Mouse (Mus musculus) embryonic facial prominence, embryonic 15.5 days (tissue): ENCODE results near the gene Btbd35f26. TPM values are rescaled to one million over a fixed set of nuclear protein-coding genes. Genes with fewer than 3 reads are reported as not detected.
"Not testable (repeated sequence)": the region's sequence is repeated elsewhere in the genome, so short reads cannot be mapped to it uniquely, and the experiment has no call there.

Experiments used
- ATAC-seq: fragments of 200-750 bp; cut with Nextera tagmentation; 2 replicates; pipeline ENCODE4 v1.8.0; 2017; ENCODE audit warnings: low read depth, moderate TSS enrichment; ENCODE audit not compliant: insufficient number of reproducible peaks, low FRiP score, low TSS enrichment
- H3K27ac ChIP-seq: fragments of 300-500 bp; sonication (generic); replicated peaks from 2 replicates; pipeline ENCODE4 v1.5.1; 2015; ENCODE audit warnings: mild to moderate bottlenecking, inconsistent platforms
- H3K27me3 ChIP-seq: fragments of 300-500 bp; sonication (generic); 2 replicates; pipeline ENCODE4 v1.6.1; 2015; ENCODE audit warnings: inconsistent platforms
- H3K36me3 ChIP-seq: fragments of 300-500 bp; sonication (generic); 2 replicates; pipeline ENCODE4 v1.6.1; 2015; ENCODE audit warnings: mild to moderate bottlenecking, inconsistent platforms
- H3K4me1 ChIP-seq: fragments of 300-500 bp; sonication (generic); 2 replicates; pipeline ENCODE4 v1.6.1; 2015; ENCODE audit warnings: inconsistent platforms
- H3K4me2 ChIP-seq: fragments of 300-500 bp; sonication (generic); replicated peaks from 2 replicates; pipeline ENCODE4 v1.6.1; 2015; ENCODE audit warnings: mild to moderate bottlenecking, inconsistent platforms
- H3K4me3 ChIP-seq: fragments of 300-500 bp; sonication (generic); replicated peaks from 2 replicates; pipeline ENCODE4 v1.5.1; 2015; ENCODE audit warnings: mild to moderate bottlenecking, inconsistent platforms
- H3K9ac ChIP-seq: fragments of 300-500 bp; sonication (generic); 2 replicates; pipeline ENCODE4 v1.6.1; 2015; ENCODE audit warnings: inconsistent platforms
- H3K9me3 ChIP-seq: fragments of 300-500 bp; sonication (generic); replicated peaks from 2 replicates; pipeline ENCODE4 v1.6.1; 2016; ENCODE audit warnings: inconsistent platforms
- WGBS: fragments of 180-500 bp; shearing (Covaris S2); methylation state at CpG from one replicate; pipeline ENCODE4 v1.1.7; 2015; 5-methylcytosine and 5-hydroxymethylcytosine counted together
- polyA plus RNA-seq: library from polyadenylated mRNA; unstranded; fragments of >200 nt; fragmentation: Nextera tagmentation; extraction: Ambion mirVana; gene quantifications from 2 replicates; pipeline ENCODE4 v1.2.1, GENCODE M21; 2015

Btbd35f26 gene
- not detected in 2 replicates for polyA plus RNA-seq

- H3K4me3 ChIP-seq, H3K27ac ChIP-seq, H3K9ac ChIP-seq, H3K27me3 ChIP-seq, H3K36me3 ChIP-seq, H3K4me1 ChIP-seq, H3K4me2 ChIP-seq, ATAC-seq, H3K9me3 ChIP-seq: not testable (repeated sequence)
- no CpG with 5 or more reads among the region's 4 CpGs for WGBS
Measured at GRCm38 (mm10) chrX:31336154-31336553, at the start of gene Btbd35f26. Btbd35f26 (plus strand) TSS chrX:31336454.

GRCm38 (mm10) chrX:31341924-31342323 is 5.7 kb downstream of the Btbd35f26 start:
- not testable (repeated sequence) for H3K9me3 ChIP-seq, H3K27me3 ChIP-seq, H3K4me3 ChIP-seq, H3K36me3 ChIP-seq, H3K4me2 ChIP-seq, H3K27ac ChIP-seq, H3K9ac ChIP-seq, ATAC-seq, H3K4me1 ChIP-seq
- WGBS = 78% methylated on average over 2 of the region's 4 CpGs

DNA sequence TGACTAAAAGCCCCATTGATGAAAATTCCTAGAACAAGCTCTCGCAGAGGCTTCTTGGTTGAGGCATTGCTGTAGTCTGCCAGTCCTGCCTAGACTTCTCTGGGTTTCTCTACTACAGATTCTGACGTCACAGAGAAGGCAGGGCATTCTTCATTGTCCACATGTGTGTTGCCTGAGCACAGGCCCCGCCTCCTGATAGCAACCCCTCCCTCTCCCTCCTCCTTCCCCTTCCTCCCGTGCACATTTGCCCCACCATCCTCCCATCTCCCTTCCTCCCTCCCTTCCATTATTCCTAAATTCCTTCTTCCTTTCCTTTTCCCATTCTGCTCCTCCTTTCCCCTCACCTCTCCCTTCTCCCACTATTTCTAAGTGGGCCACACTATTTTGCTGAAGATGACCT is 47.6 kb downstream of the Btbd35f26 start, which contains the start of gene Btbd35f19:
Btbd35f19 (minus strand) TSS at position 101 of the 400 bp plus-strand sequence.
- ATAC-seq, H3K4me2 ChIP-seq, H3K36me3 ChIP-seq, H3K9ac ChIP-seq, H3K27me3 ChIP-seq, H3K27ac ChIP-seq, H3K9me3 ChIP-seq, H3K4me3 ChIP-seq, H3K4me1 ChIP-seq: not testable (repeated sequence)
- WGBS = no CpG with 5 or more reads among the region's 4 CpGs

Other genes with a start within 250 kb of the Btbd35f26 start
- gene Btbd35f29, start 218.8 kb upstream of the Btbd35f26 start, polyA plus RNA-seq = not detected in 2 replicates
- not detected in 2 replicates for gene Spin2f, start 82.6 kb upstream of the Btbd35f26 start, polyA plus RNA-seq
- gene Btbd35f19, start 47.5 kb downstream of the Btbd35f26 start, polyA plus RNA-seq = not detected in 2 replicates
- not detected in 2 replicates for gene Gm21883, start 237.8 kb downstream of the Btbd35f26 start, polyA plus RNA-seq